Mouse (Mus musculus) adrenal gland, postnatal 36 days (tissue): ENCODE measurements around the gene Samd4b. TPM values are rescaled to one million over a fixed set of nuclear protein-coding genes. Genes with fewer than 3 reads are reported as not detected.

Source experiments
- DNase-seq, 2 experiments: peaks; one replicate each; pipeline ENCODE4 v3.0.0; 2021; ENCODE audit warnings: mixed read lengths in 1 of 2
- total RNA-seq, 2 experiments: library from RNA; stranded (reverse); gene quantifications; 2 replicates each; pipeline ENCODE4 v1.2.3; 2021

The Samd4b gene
- total RNA-seq, 2 experiments from 2014 or later = 62.5 to 69.8 TPM

- peak; percentile 52 to 76 for DNase-seq
Measured at GRCm38 (mm10) chr7:28505585-28505984, 92.4 kb downstream of the Samd4b start.

- DNase-seq = no peak
Measured at GRCm38 (mm10) chr7:28495426-28495825, 102.5 kb downstream of the Samd4b start.

- no peak for DNase-seq
Measured at GRCm38 (mm10) chr7:28492310-28492709, 105.6 kb downstream of the Samd4b start.

GRCm38 (mm10) chr7:28490903-28491302 is 107.0 kb downstream of the Samd4b start:
- no peak for DNase-seq

- peak; percentile 77 to 81 for DNase-seq
Measured at GRCm38 (mm10) chr7:28490410-28490809, 107.5 kb downstream of the Samd4b start.

GRCm38 (mm10) chr7:28488030-28488491 is 109.9 kb downstream of the Samd4b start:
- DNase-seq = peak in 1 of 2 experiments; percentile 30

- DNase-seq = no peak
Measured at GRCm38 (mm10) chr7:28484192-28484591, 113.8 kb downstream of the Samd4b start.

GRCm38 (mm10) chr7:28482854-28483253 is 115.1 kb downstream of the Samd4b start:
- DNase-seq = no peak

- DNase-seq = peak in 1 of 2 experiments; percentile 39
Measured at GRCm38 (mm10) chr7:28478854-28479253, 119.1 kb downstream of the Samd4b start.

GRCm38 (mm10) chr7:28477363-28477762 is 120.6 kb downstream of the Samd4b start:
- DNase-seq = no peak

- no peak for DNase-seq
Measured at GRCm38 (mm10) chr7:28476191-28476590, 121.8 kb downstream of the Samd4b start.

- DNase-seq = peak; percentile 85 to 89
Measured at GRCm38 (mm10) chr7:28467213-28467751, 130.7 kb downstream of the Samd4b start.

- no peak for DNase-seq
Measured at GRCm38 (mm10) chr7:28466721-28467212, 131.2 kb downstream of the Samd4b start.

GRCm38 (mm10) chr7:28464416-28465212 is 133.3 kb downstream of the Samd4b start:
- DNase-seq = peak; percentile 80 to 87

GRCm38 (mm10) chr7:28462769-28463168 is 135.2 kb downstream of the Samd4b start:
- DNase-seq = no peak

- no peak for DNase-seq
Measured at GRCm38 (mm10) chr7:28460361-28460760, 137.6 kb downstream of the Samd4b start.

GRCm38 (mm10) chr7:28452361-28453005 is 145.5 kb downstream of the Samd4b start:
- no peak for DNase-seq

GRCm38 (mm10) chr7:28451531-28452360 is 146.2 kb downstream of the Samd4b start, which contains the start of gene Lrfn1:
Lrfn1 (plus strand) TSS chr7:28451980.
- DNase-seq = peak; percentile 19 to 52

GRCm38 (mm10) chr7:28447865-28448820 is 149.8 kb downstream of the Samd4b start:
- no peak for DNase-seq

- DNase-seq = peak; percentile 53 to 59
Measured at GRCm38 (mm10) chr7:28447101-28447830, 150.7 kb downstream of the Samd4b start.
